Mouse (Mus musculus) megakaryocyte, embryonic 14.5 days (primary cell): ENCODE results near the gene Hspa2. TPM values are rescaled to one million over a fixed set of nuclear protein-coding genes. Genes with fewer than 3 reads are reported as not detected.

Experiments
- H3K27me3 ChIP-seq: replicated peaks from 2 replicates; pipeline ENCODE3; 2012; ENCODE audit warnings: inconsistent platforms
- H3K36me3 ChIP-seq: replicated peaks from 2 replicates; pipeline ENCODE3; 2012; ENCODE audit warnings: low read length, inconsistent platforms, mixed read lengths
- H3K4me1 ChIP-seq: 2 replicates; pipeline ENCODE4 v1.6.1; 2012; ENCODE audit warnings: inconsistent platforms
- H3K4me3 ChIP-seq: replicated peaks from 2 replicates; pipeline ENCODE3; 2012; ENCODE audit warnings: moderate library complexity, mild to moderate bottlenecking, inconsistent platforms
- H3K9me3 ChIP-seq: 2 replicates; pipeline ENCODE4 v1.6.1; 2012; ENCODE audit warnings: inconsistent platforms
- FLI1 ChIP-seq: IDR thresholded peaks from 2 replicates; pipeline ENCODE4 v1.6.1; 2012; ENCODE audit warnings: low read length, inconsistent platforms, mixed read lengths
- GATA1 ChIP-seq: IDR thresholded peaks from 3 replicates; pipeline ENCODE4 v1.6.1; 2012; ENCODE audit warnings: mixed read lengths, low read length, inconsistent platforms, borderline replicate concordance
- polyA plus RNA-seq: library from polyadenylated mRNA; stranded (reverse); fragments of >175 nt; gene quantifications from 2 replicates; pipeline ENCODE4 v1.2.3, GENCODE M21; 2012; ENCODE audit warnings: low replicate concordance; ENCODE audit not compliant: insufficient read depth

The Hspa2 gene
- polyA plus RNA-seq, 1 experiment = 5.8 TPM

- Histone ChIP-seq H3K36me3 (peaks cover 5% of the 10 kb centered on the region), H3K9me3 (no peaks in the 10 kb centered on the region), H3K4me3 (peak within 1 kb of the TSS; percentile 97), H3K4me1 (peaks cover 66% of the 10 kb centered on the region), H3K27me3 (no peaks in the 10 kb centered on the region)
- TF ChIP-seq FLI1 (no peak), GATA1 (no peak)
Observed at GRCm38 (mm10) chr12:76369206-76369977, 34.6 kb upstream of the Hspa2 start, which contains the start of gene Zbtb25. Gene Zbtb25, minus strand, starts transcription at chr12:76369602.

GRCm38 (mm10) chr12:76369978-76370830, 33.8 kb upstream of the Hspa2 start, which contains the start of gene Zbtb1:
Gene Zbtb1, plus strand, starts transcription at chr12:76370266.
- no peak for TF ChIP-seq FLI1
- TF ChIP-seq GATA1 = no peak
- Histone ChIP-seq H3K36me3 (peaks cover 5% of the 10 kb centered on the region), H3K27me3 (no peaks in the 10 kb centered on the region), H3K4me1 (peaks cover 69% of the 10 kb centered on the region), H3K4me3 (peak within 1 kb of the TSS; percentile 97), H3K9me3 (no peaks in the 10 kb centered on the region)

- no peaks in the 10 kb centered on the region for H3K9me3 ChIP-seq
- H3K4me1 ChIP-seq = peaks cover 69% of the 10 kb centered on the region
- peaks cover 5% of the 10 kb centered on the region for H3K36me3 ChIP-seq
- peak overlapping the region; percentile 97 for H3K4me3 ChIP-seq
- H3K27me3 ChIP-seq = no peaks in the 10 kb centered on the region
- TF ChIP-seq GATA1 = no peak
- no peak for TF ChIP-seq FLI1
Observed at GRCm38 (mm10) chr12:76370831-76371571, 33.0 kb upstream of the Hspa2 start.

- TF ChIP-seq GATA1 = no peak
- TF ChIP-seq FLI1 = no peak
- Histone ChIP-seq H3K9me3 (no peaks in the 10 kb centered on the region), H3K36me3 (peaks cover 5% of the 10 kb centered on the region), H3K27me3 (no peaks in the 10 kb centered on the region), H3K4me1 (peaks cover 69% of the 10 kb centered on the region), H3K4me3 (peak overlapping the region; percentile 97)
Observed at GRCm38 (mm10) chr12:76372046-76372445, 31.9 kb upstream of the Hspa2 start.

- Histone ChIP-seq H3K9me3 (no peaks in the 10 kb centered on the region), H3K4me3 (peak overlapping the region; percentile 97), H3K4me1 (peaks cover 69% of the 10 kb centered on the region), H3K27me3 (no peaks in the 10 kb centered on the region), H3K36me3 (peaks cover 8% of the 10 kb centered on the region)
- no peak for TF ChIP-seq FLI1
- TF ChIP-seq GATA1 = no peak
Observed at GRCm38 (mm10) chr12:76372881-76373818, 30.8 kb upstream of the Hspa2 start.

GRCm38 (mm10) chr12:76373991-76374390, 30.0 kb upstream of the Hspa2 start:
- TF ChIP-seq FLI1 (no peak), GATA1 (no peak)
- H3K4me3 ChIP-seq = no peak overlapping the region
- no peaks in the 10 kb centered on the region for H3K9me3 ChIP-seq
- no peaks in the 10 kb centered on the region for H3K27me3 ChIP-seq
- peaks cover 14% of the 10 kb centered on the region for H3K36me3 ChIP-seq
- H3K4me1 ChIP-seq = peaks cover 70% of the 10 kb centered on the region

- H3K9me3 ChIP-seq = no peaks in the 10 kb centered on the region
- no peak overlapping the region for H3K4me3 ChIP-seq
- peaks cover 77% of the 10 kb centered on the region for H3K4me1 ChIP-seq
- no peaks in the 10 kb centered on the region for H3K27me3 ChIP-seq
- TF ChIP-seq FLI1 = no peak
- TF ChIP-seq GATA1 = no peak
- peaks cover 21% of the 10 kb centered on the region for H3K36me3 ChIP-seq
Observed at GRCm38 (mm10) chr12:76374911-76375310, 29.1 kb upstream of the Hspa2 start.

- Histone ChIP-seq H3K27me3 (no peaks in the 10 kb centered on the region), H3K9me3 (no peaks in the 10 kb centered on the region), H3K4me3 (peak overlapping the region; percentile 76), H3K36me3 (peaks cover 27% of the 10 kb centered on the region), H3K4me1 (peaks cover 83% of the 10 kb centered on the region)
- TF ChIP-seq FLI1 (no peak), GATA1 (no peak)
Observed at GRCm38 (mm10) chr12:76375506-76375905, 28.5 kb upstream of the Hspa2 start.

GRCm38 (mm10) chr12:76376649-76377048, 27.3 kb upstream of the Hspa2 start:
- Histone ChIP-seq H3K36me3 (peaks cover 35% of the 10 kb centered on the region), H3K4me3 (peak overlapping the region; percentile 79), H3K4me1 (peaks cover 86% of the 10 kb centered on the region), H3K9me3 (no peaks in the 10 kb centered on the region), H3K27me3 (no peaks in the 10 kb centered on the region)
- no peak for TF ChIP-seq GATA1
- TF ChIP-seq FLI1 = no peak
